In genomic region chr11:59918014-59918413, GRCm38 (mm10) we compare ENCODE assay signal across 13 mouse cellular contexts. TPM values are rescaled to one million over a fixed set of nuclear protein-coding genes. Genes with fewer than 3 reads are reported as not detected.
DNase-seq lines count a peak whose midpoint lies in the region; ATAC-seq and TF ChIP-seq lines count a peak whose summit lies in the region.
"Had no signal": no experiment of that assay in that cellular context is flagged by ENCODE, and none has a peak within 500 bp of the region (broad histone marks: within the 10 kb centered on the region; RNA-seq: fewer than 3 reads in every experiment).

No protein-coding gene starts in this region.

- no peak overlapping the region for H3K27ac ChIP-seq in kidney, embryonic 15.5 days
- H3K27ac ChIP-seq in brown adipose tissue, adult 24 weeks (replicated peaks; ENCODE audit: low read depth, low read length): peak overlapping the region; percentile 62; the same call in 1 of the 2 replicates
- H3K27ac ChIP-seq in heart, embryonic 12.5 days (ENCODE audit: poor library complexity, severe bottlenecking): peak overlapping the region; percentile 18; the same call in 1 of the 2 replicates
- no peak overlapping the region for H3K27ac ChIP-seq in hindbrain, postnatal 0 days
- H3K27ac ChIP-seq in limb, embryonic 10.5 days: no peak overlapping the region
- H3K27ac ChIP-seq: embryonic facial prominence, embryonic 13.5 days; forebrain, embryonic 15.5 days; liver, embryonic 14.5 days; midbrain, embryonic 13.5 days had no signal

- WGBS in kidney, embryonic 15.5 days: 31% methylated on average over 4 of the region's 4 CpGs
- under 1% methylated on average over 4 of the region's 4 CpGs for WGBS in heart, embryonic 12.5 days
- 29% methylated on average over 4 of the region's 4 CpGs for WGBS in hindbrain, postnatal 0 days
- 74% methylated on average over 4 of the region's 4 CpGs for WGBS in limb, embryonic 10.5 days

- H3K4me3 ChIP-seq in kidney, embryonic 15.5 days (replicated peaks): no peak overlapping the region
- no peak overlapping the region for H3K4me3 ChIP-seq in brown adipose tissue, adult 24 weeks (ENCODE audit: insufficient read depth, low read depth, low read length)
- H3K4me3 ChIP-seq in heart, embryonic 12.5 days: no peak overlapping the region
- no peak overlapping the region for H3K4me3 ChIP-seq in hindbrain, postnatal 0 days (ENCODE audit: low read length)
- H3K4me3 ChIP-seq in limb, embryonic 10.5 days: no peak overlapping the region
- H3K4me3 ChIP-seq: embryonic facial prominence, embryonic 13.5 days; forebrain, embryonic 15.5 days; midbrain, embryonic 13.5 days had no signal

- no peak for ATAC-seq in kidney, embryonic 15.5 days (replicated peaks; ENCODE audit: low FRiP score)
- ATAC-seq in heart, embryonic 12.5 days (ENCODE audit: insufficient number of reproducible peaks, low FRiP score): 0 out of 2 replicates have a peak, but pooled peaks have one; percentile 36
- ATAC-seq in hindbrain, postnatal 0 days: no peak
- ATAC-seq: forebrain, embryonic 15.5 days; midbrain, embryonic 13.5 days had no signal

- peaks cover 16% of the 10 kb centered on the region for H3K4me1 ChIP-seq in kidney, embryonic 15.5 days
- H3K4me1 ChIP-seq in brown adipose tissue, adult 24 weeks (ENCODE audit: control insufficient read depth, insufficient read depth, insufficient read length, low read length): peaks cover 11% of the 10 kb centered on the region
- H3K4me1 ChIP-seq in heart, embryonic 12.5 days (replicated peaks): peaks cover 27% of the 10 kb centered on the region
- H3K4me1 ChIP-seq in hindbrain, postnatal 0 days (ENCODE audit: insufficient read depth, low read length): no peaks in the 10 kb centered on the region
- peaks cover 6% of the 10 kb centered on the region for H3K4me1 ChIP-seq in limb, embryonic 10.5 days
- H3K4me1 ChIP-seq: embryonic facial prominence, embryonic 13.5 days; forebrain, embryonic 15.5 days; midbrain, embryonic 13.5 days had no signal

- no peak overlapping the region for H3K9ac ChIP-seq in kidney, embryonic 15.5 days
- no peak overlapping the region for H3K9ac ChIP-seq in heart, embryonic 12.5 days
- no peak overlapping the region for H3K9ac ChIP-seq in hindbrain, postnatal 0 days (replicated peaks; ENCODE audit: low read length)
- H3K9ac ChIP-seq: embryonic facial prominence, embryonic 13.5 days; forebrain, embryonic 15.5 days; liver, embryonic 14.5 days; midbrain, embryonic 13.5 days had no signal

- peak; percentile 59 for DNase-seq in kidney, adult 9 months
- DNase-seq in kidney, postnatal 36 days: peak; percentile 48 to 80
- DNase-seq in hindbrain, postnatal 0 days (ENCODE audit: low spot score): no peak
- DNase-seq in ovary, postnatal 36 days (ENCODE audit: low spot score): no peak
- DNase-seq in limb, embryonic 10.5 days (ENCODE audit: low spot score): no peak
- DNase-seq: cerebellum, adult 9-10 months had no signal

- H3K4me2 ChIP-seq in kidney, embryonic 15.5 days: no peak overlapping the region
- H3K4me2 ChIP-seq in heart, embryonic 12.5 days: peak overlapping the region; percentile 12; the same call in 1 of the 2 replicates
- H3K4me2 ChIP-seq in hindbrain, postnatal 0 days (ENCODE audit: low read depth, low read length): no peak overlapping the region
- H3K4me2 ChIP-seq: embryonic facial prominence, embryonic 13.5 days; forebrain, embryonic 15.5 days; midbrain, embryonic 13.5 days had no signal

- no peaks in the 10 kb centered on the region for H3K27me3 ChIP-seq in kidney, embryonic 15.5 days
- no peaks in the 10 kb centered on the region for H3K27me3 ChIP-seq in heart, embryonic 12.5 days (replicated peaks)
- H3K27me3 ChIP-seq in hindbrain, postnatal 0 days (ENCODE audit: insufficient read depth, low read length): no peaks in the 10 kb centered on the region
- H3K27me3 ChIP-seq in limb, embryonic 10.5 days (ENCODE audit: low read depth, poor library complexity, severe bottlenecking): no peaks in the 10 kb centered on the region
- H3K27me3 ChIP-seq: forebrain, embryonic 15.5 days; midbrain, embryonic 13.5 days had no signal

- no peaks in the 10 kb centered on the region for H3K9me3 ChIP-seq in kidney, embryonic 15.5 days (replicated peaks)
- no peaks in the 10 kb centered on the region for H3K9me3 ChIP-seq in heart, embryonic 12.5 days (replicated peaks)
- H3K9me3 ChIP-seq in hindbrain, postnatal 0 days (ENCODE audit: low read length): no peaks in the 10 kb centered on the region
- H3K9me3 ChIP-seq in limb, embryonic 10.5 days (replicated peaks): no peaks in the 10 kb centered on the region
- H3K9me3 ChIP-seq: embryonic facial prominence, embryonic 13.5 days; forebrain, embryonic 15.5 days; midbrain, embryonic 13.5 days had no signal

- no peaks in the 10 kb centered on the region for H3K36me3 ChIP-seq in kidney, embryonic 15.5 days
- H3K36me3 ChIP-seq in heart, embryonic 12.5 days: no peaks in the 10 kb centered on the region
- H3K36me3 ChIP-seq in hindbrain, postnatal 0 days (ENCODE audit: insufficient read depth, low read length): no peaks in the 10 kb centered on the region
- no peaks in the 10 kb centered on the region for H3K36me3 ChIP-seq in limb, embryonic 10.5 days
- H3K36me3 ChIP-seq: embryonic facial prominence, embryonic 13.5 days; forebrain, embryonic 15.5 days; midbrain, embryonic 13.5 days had no signal

- no peak for TF ChIP-seq CTCF in hindbrain, postnatal 0 days (IDR thresholded peaks at IDR 0.05; ENCODE audit: low read depth)

RNA-seq across cellular contexts. Expression of gene Med9, which starts 30.0 kb away (rescaled TPM):
- 45.7 and 46.5 TPM in 2 replicates for polyA plus RNA-seq in kidney, embryonic 15.5 days (2015; fragmentation: Nextera tagmentation; extraction: Ambion mirVana)
- polyA plus RNA-seq in brown adipose tissue, adult 24 weeks (2012; ENCODE audit: insufficient read depth, insufficient read length, missing spikeins): 18.2 and 21.6 TPM in 2 replicates
- polyA plus RNA-seq in heart, embryonic 12.5 days (2016; fragmentation: Nextera tagmentation; extraction: Ambion mirVana): 46.5 and 48.2 TPM in 2 replicates
- 25.7 and 34.1 TPM in 2 replicates for total RNA-seq in hindbrain, postnatal 0 days (2014; rRNA removed)
- polyA plus RNA-seq in hindbrain, postnatal 0 days (2015; fragmentation: Nextera tagmentation; extraction: Ambion mirVana): 39.7 and 41.8 TPM in 2 replicates
- polyA plus RNA-seq in limb, embryonic 10.5 days (2016; fragmentation: Nextera tagmentation; extraction: Ambion mirVana): 50.1 and 55.7 TPM in 2 replicates

RNA-seq across cellular contexts. Expression of gene Rasd1, which starts 46.7 kb away (rescaled TPM):
- polyA plus RNA-seq in kidney, embryonic 15.5 days (2015; fragmentation: Nextera tagmentation; extraction: Ambion mirVana): 3.3 and 4.0 TPM in 2 replicates
- polyA plus RNA-seq in brown adipose tissue, adult 24 weeks (2012; ENCODE audit: insufficient read depth, insufficient read length, missing spikeins): 38.5 and 46.6 TPM in 2 replicates
- 13.5 TPM in 2 replicates for polyA plus RNA-seq in heart, embryonic 12.5 days (2016; fragmentation: Nextera tagmentation; extraction: Ambion mirVana)
- total RNA-seq in hindbrain, postnatal 0 days (2014; rRNA removed): 0.10 and 0.47 TPM in 2 replicates
- polyA plus RNA-seq in hindbrain, postnatal 0 days (2015; fragmentation: Nextera tagmentation; extraction: Ambion mirVana): 2.0 and 2.3 TPM in 2 replicates
- 1.0 and 1.1 TPM in 2 replicates for polyA plus RNA-seq in limb, embryonic 10.5 days (2016; fragmentation: Nextera tagmentation; extraction: Ambion mirVana)

Comparison
In these comparisons a context has a peak if more than half of its experiments do, and no peak if none do; other contexts are left out.
1. DNase-seq: peak in kidney, adult 9 months (single experiment) and kidney, postnatal 36 days (2 of 2); none in hindbrain, postnatal 0 days (single experiment), ovary, postnatal 36 days (single experiment) and limb, embryonic 10.5 days (single experiment).
2. H3K27ac ChIP-seq: peak in brown adipose tissue, adult 24 weeks (single experiment) and heart, embryonic 12.5 days (single experiment); none in kidney, embryonic 15.5 days (single experiment), hindbrain, postnatal 0 days (single experiment) and limb, embryonic 10.5 days (single experiment).